17 mouse cellular contexts compared by ENCODE assay signal in the genomic region with DNA sequence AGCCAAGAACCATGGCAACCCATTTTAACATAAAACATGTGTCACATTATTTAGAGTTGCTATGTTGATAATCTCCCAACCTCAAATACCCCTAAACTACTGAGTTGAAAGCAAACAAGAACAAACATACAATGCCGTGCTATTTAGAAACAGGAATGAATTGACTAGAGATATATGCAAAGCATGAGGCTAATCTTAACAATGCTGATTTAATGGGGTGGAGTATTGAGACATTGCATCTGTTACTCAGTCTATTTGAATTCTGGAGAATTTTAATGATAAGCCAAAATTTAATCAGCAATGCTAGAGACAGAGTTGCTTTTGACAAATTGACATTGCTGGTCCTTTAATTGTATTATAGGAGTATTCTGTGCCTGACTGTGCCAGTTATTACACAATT.
"Had no signal": no experiment of that assay in that cellular context is flagged by ENCODE, and none has a peak within 500 bp of the region (broad histone marks: within the 10 kb centered on the region; RNA-seq: fewer than 3 reads in every experiment).

No protein-coding gene starts in this region.

- H3K4me1 ChIP-seq: liver, embryonic 13.5 days; liver, embryonic 15.5 days; megakaryocyte, embryonic 14.5 days; midbrain, embryonic 13.5 days; midbrain, embryonic 15.5 days; neural tube, embryonic 12.5 days; stomach, embryonic 15.5 days had no signal

- H3K9me3 ChIP-seq: liver, embryonic 13.5 days; liver, embryonic 15.5 days; megakaryocyte, embryonic 14.5 days; midbrain, embryonic 13.5 days; midbrain, embryonic 15.5 days; neural tube, embryonic 12.5 days; stomach, embryonic 15.5 days had no signal

- H3K9ac ChIP-seq: liver, embryonic 13.5 days; liver, embryonic 15.5 days; liver, postnatal 0 days; midbrain, embryonic 13.5 days; midbrain, embryonic 15.5 days; neural tube, embryonic 12.5 days; stomach, embryonic 15.5 days had no signal

- DNase-seq: liver; liver, embryonic 13.5 days; liver, postnatal 0 days; right cerebral cortex, postnatal 14 days; thymus, adult 2 months; thymus, postnatal 25 days; thymus, postnatal 4 days had no signal

- H3K27me3 ChIP-seq: liver, embryonic 13.5 days; liver, embryonic 15.5 days; megakaryocyte, embryonic 14.5 days; midbrain, embryonic 13.5 days; midbrain, embryonic 15.5 days; neural tube, embryonic 12.5 days; stomach, embryonic 15.5 days had no signal

- H3K36me3 ChIP-seq: liver, embryonic 13.5 days; liver, embryonic 15.5 days; midbrain, embryonic 13.5 days; midbrain, embryonic 15.5 days; neural tube, embryonic 12.5 days; stomach, embryonic 15.5 days had no signal

- H3K27ac ChIP-seq: liver, embryonic 13.5 days; liver, embryonic 15.5 days; macrophage; midbrain, embryonic 13.5 days; midbrain, embryonic 15.5 days; neural tube, embryonic 12.5 days; stomach, embryonic 15.5 days; stomach, postnatal 0 days had no signal

- ATAC-seq: liver, postnatal 0 days; midbrain, embryonic 13.5 days; midbrain, embryonic 15.5 days had no signal

- H3K4me3 ChIP-seq: liver, embryonic 13.5 days; liver, embryonic 15.5 days; megakaryocyte, embryonic 14.5 days; midbrain, embryonic 13.5 days; midbrain, embryonic 15.5 days; neural tube, embryonic 12.5 days; stomach, embryonic 15.5 days had no signal

- H3K4me2 ChIP-seq: liver, embryonic 11.5 days; liver, embryonic 13.5 days; liver, embryonic 15.5 days; midbrain, embryonic 11.5 days; midbrain, embryonic 13.5 days; midbrain, embryonic 15.5 days; neural tube, embryonic 12.5 days; stomach, embryonic 15.5 days had no signal
